Mouse (Mus musculus): ENCODE measurements around the gene Cd83.

DNA sequence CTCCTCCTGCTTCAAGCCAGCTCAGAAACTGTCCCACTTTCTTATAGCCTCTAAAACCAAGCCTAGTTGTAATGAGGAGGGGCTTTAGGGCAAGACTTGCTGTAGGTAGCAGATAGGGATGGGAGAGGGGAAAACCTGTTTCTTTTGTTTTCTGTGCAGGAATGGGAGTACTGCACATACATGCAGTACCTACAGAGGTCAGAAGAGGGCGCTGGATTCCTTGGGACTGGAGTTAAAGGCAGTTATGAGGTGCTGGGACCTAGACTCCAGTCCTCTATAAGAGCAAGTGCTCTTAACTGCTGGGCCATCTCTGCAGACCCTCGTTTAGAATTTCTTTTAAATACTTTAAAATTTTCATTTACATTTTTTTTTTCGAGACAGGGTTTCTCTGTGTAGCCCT is 41.9 kb upstream of the Cd83 start:
- TF ChIP-seq CTCF (IDR thresholded peaks at IDR 0.05) = 0 out of 2 replicates have a peak, but pooled peaks have one; percentile 17
- TF ChIP-seq EP300 (IDR thresholded peaks at IDR 0.05) = no peak
